Mouse (Mus musculus): ENCODE data around the gene Gm28308. TPM values are rescaled to one million over a fixed set of nuclear protein-coding genes. Genes with fewer than 3 reads are reported as not detected.

Gene Gm28308
- polyA plus RNA-seq, 1 experiment, result not detected

GRCm38 (mm10) chr6:52185222-52185621, 27.9 kb downstream of the Gm28308 start:
- no peak for DNase-seq (ENCODE audit: low read depth)
- TF ChIP-seq POLR2A (IDR thresholded peaks at IDR 0.05; ENCODE audit: borderline replicate concordance, extremely low read depth, insufficient read depth, insufficient read length, poor library complexity, severe bottlenecking) (no peak), CTCF (IDR thresholded peaks at IDR 0.05; ENCODE audit: borderline replicate concordance, extremely low read depth, insufficient read depth, insufficient read length) (no peak)

GRCm38 (mm10) chr6:52184668-52185067, 28.5 kb downstream of the Gm28308 start:
- no peak for DNase-seq (ENCODE audit: low read depth)
- TF ChIP-seq CTCF (IDR thresholded peaks at IDR 0.05; ENCODE audit: borderline replicate concordance, extremely low read depth, insufficient read depth, insufficient read length), result no peak
- no peak for TF ChIP-seq POLR2A (IDR thresholded peaks at IDR 0.05; ENCODE audit: borderline replicate concordance, extremely low read depth, insufficient read depth, insufficient read length, poor library complexity, severe bottlenecking)

GRCm38 (mm10) chr6:52183311-52184080, 29.6 kb downstream of the Gm28308 start:
- DNase-seq (ENCODE audit: low read depth), result no peak
- TF ChIP-seq CTCF (IDR thresholded peaks at IDR 0.05; ENCODE audit: borderline replicate concordance, extremely low read depth, insufficient read depth, insufficient read length) (no peak), POLR2A (IDR thresholded peaks at IDR 0.05; ENCODE audit: borderline replicate concordance, extremely low read depth, insufficient read depth, insufficient read length, poor library complexity, severe bottlenecking) (no peak)

- TF ChIP-seq CTCF (IDR thresholded peaks at IDR 0.05; ENCODE audit: borderline replicate concordance, extremely low read depth, insufficient read depth, insufficient read length) (no peak), POLR2A (IDR thresholded peaks at IDR 0.05; ENCODE audit: borderline replicate concordance, extremely low read depth, insufficient read depth, insufficient read length, poor library complexity, severe bottlenecking) (no peak)
- no peak for DNase-seq (ENCODE audit: low read depth)
These were observed 30.3 kb downstream of the Gm28308 start for GRCm38 (mm10) chr6:52182793-52183192.

GRCm38 (mm10) chr6:52182030-52182429, 31.1 kb downstream of the Gm28308 start:
- TF ChIP-seq POLR2A (IDR thresholded peaks at IDR 0.05; ENCODE audit: borderline replicate concordance, extremely low read depth, insufficient read depth, insufficient read length, poor library complexity, severe bottlenecking), result no peak
- TF ChIP-seq CTCF (IDR thresholded peaks at IDR 0.05; ENCODE audit: borderline replicate concordance, extremely low read depth, insufficient read depth, insufficient read length), result no peak
- no peak for DNase-seq (ENCODE audit: low read depth)

GRCm38 (mm10) chr6:52180726-52181125, 32.4 kb downstream of the Gm28308 start:
- DNase-seq (ENCODE audit: low read depth), result no peak
- no peak for TF ChIP-seq POLR2A (IDR thresholded peaks at IDR 0.05; ENCODE audit: borderline replicate concordance, extremely low read depth, insufficient read depth, insufficient read length, poor library complexity, severe bottlenecking)
- no peak for TF ChIP-seq CTCF (IDR thresholded peaks at IDR 0.05; ENCODE audit: borderline replicate concordance, extremely low read depth, insufficient read depth, insufficient read length)

- DNase-seq (ENCODE audit: low read depth), result no peak
- TF ChIP-seq POLR2A (IDR thresholded peaks at IDR 0.05; ENCODE audit: borderline replicate concordance, extremely low read depth, insufficient read depth, insufficient read length, poor library complexity, severe bottlenecking) (no peak), CTCF (IDR thresholded peaks at IDR 0.05; ENCODE audit: borderline replicate concordance, extremely low read depth, insufficient read depth, insufficient read length) (no peak)
These were observed 32.9 kb downstream of the Gm28308 start for GRCm38 (mm10) chr6:52180213-52180710.

GRCm38 (mm10) chr6:52179690-52180089, 33.4 kb downstream of the Gm28308 start:
- TF ChIP-seq CTCF (IDR thresholded peaks at IDR 0.05; ENCODE audit: borderline replicate concordance, extremely low read depth, insufficient read depth, insufficient read length) (no peak), POLR2A (IDR thresholded peaks at IDR 0.05; ENCODE audit: borderline replicate concordance, extremely low read depth, insufficient read depth, insufficient read length, poor library complexity, severe bottlenecking) (no peak)
- no peak for DNase-seq (ENCODE audit: low read depth)

GRCm38 (mm10) chr6:52178918-52179665, 34.0 kb downstream of the Gm28308 start:
- TF ChIP-seq CTCF (IDR thresholded peaks at IDR 0.05; ENCODE audit: borderline replicate concordance, extremely low read depth, insufficient read depth, insufficient read length) (no peak), POLR2A (IDR thresholded peaks at IDR 0.05; ENCODE audit: borderline replicate concordance, extremely low read depth, insufficient read depth, insufficient read length, poor library complexity, severe bottlenecking) (no peak)
- no peak for DNase-seq (ENCODE audit: low read depth)

- TF ChIP-seq POLR2A (IDR thresholded peaks at IDR 0.05; ENCODE audit: borderline replicate concordance, extremely low read depth, insufficient read depth, insufficient read length, poor library complexity, severe bottlenecking), result no peak
- no peak for TF ChIP-seq CTCF (IDR thresholded peaks at IDR 0.05; ENCODE audit: borderline replicate concordance, extremely low read depth, insufficient read depth, insufficient read length)
- no peak for DNase-seq (ENCODE audit: low read depth)
These were observed 35.3 kb downstream of the Gm28308 start for GRCm38 (mm10) chr6:52177806-52178205.

GRCm38 (mm10) chr6:52177061-52177735, 35.9 kb downstream of the Gm28308 start, which contains the start of gene 5730596B20Rik:
Gene 5730596B20Rik (plus strand): TSS chr6:52177498.
- DNase-seq (ENCODE audit: low read depth), result no peak
- TF ChIP-seq POLR2A (IDR thresholded peaks at IDR 0.05; ENCODE audit: borderline replicate concordance, extremely low read depth, insufficient read depth, insufficient read length, poor library complexity, severe bottlenecking) (no peak), CTCF (IDR thresholded peaks at IDR 0.05; ENCODE audit: borderline replicate concordance, extremely low read depth, insufficient read depth, insufficient read length) (no peak)
